Comparison of ENCODE assay signal across 10 mouse cellular contexts in the genomic region with DNA sequence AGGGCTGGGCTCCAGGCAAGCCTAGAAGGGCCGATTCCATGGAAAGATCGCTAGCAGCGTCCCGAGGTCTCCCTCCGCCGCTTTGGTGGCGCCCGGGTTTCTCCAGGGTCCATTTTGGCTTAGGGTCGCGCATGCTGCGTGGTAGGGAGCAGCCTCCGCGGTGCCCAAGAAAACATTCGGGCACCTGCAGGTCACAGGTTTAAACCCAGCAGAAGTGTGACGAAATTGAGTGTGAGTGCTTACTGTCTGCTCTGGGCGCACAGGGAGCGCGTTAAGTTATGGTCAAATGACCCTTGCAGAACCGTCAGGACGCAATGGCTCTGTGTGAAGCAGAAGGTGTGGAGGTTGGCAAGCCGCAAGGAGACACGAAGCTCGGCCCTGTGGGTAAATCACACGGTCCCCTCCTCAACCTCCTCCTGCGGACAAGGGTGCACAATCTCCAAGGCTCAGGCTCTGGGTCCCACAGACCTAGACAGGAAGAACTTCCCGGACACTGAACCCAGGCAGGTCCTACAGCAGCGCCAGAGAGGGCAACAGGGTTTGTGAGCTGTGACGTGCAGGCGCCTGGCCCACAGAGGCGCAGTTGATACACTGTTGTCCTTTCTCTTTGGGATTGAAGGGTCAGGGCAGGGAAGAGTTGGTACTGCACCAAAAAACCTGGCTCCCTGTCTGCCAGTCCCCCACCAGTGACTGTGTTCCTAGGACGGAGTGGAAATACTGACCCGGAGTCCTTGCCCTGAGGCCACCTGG. TPM values are rescaled to one million over a fixed set of nuclear protein-coding genes. Genes with fewer than 3 reads are reported as not detected.
DNase-seq lines count a peak whose midpoint lies in the region; ATAC-seq and TF ChIP-seq lines count a peak whose summit lies in the region.
"Had no signal": no experiment of that assay in that cellular context is flagged by ENCODE, and none has a peak within 500 bp of the region (broad histone marks: within the 10 kb centered on the region; RNA-seq: fewer than 3 reads in every experiment).

No protein-coding gene starts in this region.

- peak overlapping the region; percentile 42 for H3K4me2 ChIP-seq in embryonic facial prominence, embryonic 12.5 days (replicated peaks)
- H3K4me2 ChIP-seq in limb, embryonic 11.5 days (ENCODE audit: low read depth, severe bottlenecking): no peak overlapping the region
- H3K4me2 ChIP-seq: limb, embryonic 15.5 days had no signal

- H3K27me3 ChIP-seq in embryonic facial prominence, embryonic 12.5 days: peaks cover 76% of the 10 kb centered on the region
- H3K27me3 ChIP-seq in limb, embryonic 11.5 days (ENCODE audit: control insufficient read depth, insufficient read depth, low read length): peaks cover 82% of the 10 kb centered on the region
- peaks cover 40% of the 10 kb centered on the region for H3K27me3 ChIP-seq in small intestine, adult 2 months (ENCODE audit: control insufficient read depth, insufficient read depth, low read length)

- H3K36me3 ChIP-seq in embryonic facial prominence, embryonic 12.5 days: no peaks in the 10 kb centered on the region
- no peaks in the 10 kb centered on the region for H3K36me3 ChIP-seq in limb, embryonic 11.5 days (ENCODE audit: control insufficient read depth, insufficient read depth, low read length)
- H3K36me3 ChIP-seq in small intestine, adult 2 months (ENCODE audit: control insufficient read depth, insufficient read depth, low read length): no peaks in the 10 kb centered on the region; the same call in 1 of the 2 replicates
- H3K36me3 ChIP-seq: limb, embryonic 15.5 days had no signal

- WGBS in lung, adult 2 months: 15% methylated on average over 32 of the region's 32 CpGs
- 4% methylated on average over 32 of the region's 32 CpGs for WGBS in embryonic facial prominence, embryonic 12.5 days
- WGBS in limb, embryonic 11.5 days: 8% methylated on average over 32 of the region's 32 CpGs
- 9% methylated on average over 32 of the region's 32 CpGs for WGBS in small intestine, adult 2 months

- H3K4me3 ChIP-seq in lung, adult 2 months (replicated peaks; ENCODE audit: extremely low read depth, low read depth, low read length): peak overlapping the region; percentile 62
- peak overlapping the region; percentile 29 for H3K4me3 ChIP-seq in embryonic facial prominence, embryonic 12.5 days
- no peak overlapping the region for H3K4me3 ChIP-seq in limb, embryonic 11.5 days (ENCODE audit: low read depth, low read length)
- peak overlapping the region; percentile 47 for H3K4me3 ChIP-seq in small intestine, adult 2 months (ENCODE audit: low read depth, low read length)
- H3K4me3 ChIP-seq: limb, embryonic 15.5 days had no signal

- no peaks in the 10 kb centered on the region for H3K9me3 ChIP-seq in embryonic facial prominence, embryonic 12.5 days
- H3K9me3 ChIP-seq in limb, embryonic 11.5 days (ENCODE audit: control insufficient read depth, low read length): no peaks in the 10 kb centered on the region
- H3K9me3 ChIP-seq: limb, embryonic 15.5 days had no signal

- DNase-seq in lung, adult 2 months: peak; percentile 36
- no peak for DNase-seq in lung, postnatal 36 days
- DNase-seq in limb, embryonic 11.5 days (ENCODE audit: low spot score): peak; percentile 41
- DNase-seq in kidney, adult 18-20 months: no peak
- no peak for DNase-seq in thymus, postnatal 25 days
- DNase-seq: heart, adult 11 months had no signal

- ATAC-seq in embryonic facial prominence, embryonic 12.5 days (ENCODE audit: insufficient number of reproducible peaks, insufficient read depth, low FRiP score, low TSS enrichment): no peak
- no peak for ATAC-seq in limb, embryonic 11.5 days (ENCODE audit: insufficient number of reproducible peaks, low FRiP score, low TSS enrichment, low read depth)
- ATAC-seq: inflammation-experienced regulatory T-cells, adult 6 months had no signal

- H3K9ac ChIP-seq in embryonic facial prominence, embryonic 12.5 days: peak overlapping the region; percentile 53
- H3K9ac ChIP-seq in limb, embryonic 11.5 days (ENCODE audit: low read length): no peak overlapping the region
- H3K9ac ChIP-seq: limb, embryonic 15.5 days had no signal

- TF ChIP-seq CTCF in lung, adult 2 months (IDR thresholded peaks at IDR 0.05; ENCODE audit: insufficient read depth, low read length): no peak
- TF ChIP-seq CTCF in small intestine, adult 2 months (IDR thresholded peaks at IDR 0.05; ENCODE audit: extremely low read depth, insufficient read length, insufficient replicate concordance, low read depth, low read length): no peak

- H3K4me1 ChIP-seq in lung, adult 2 months (ENCODE audit: control insufficient read depth, insufficient read depth, low read length): peaks cover 13% of the 10 kb centered on the region; the same call in 1 of the 2 replicates
- peaks cover 12% of the 10 kb centered on the region for H3K4me1 ChIP-seq in embryonic facial prominence, embryonic 12.5 days
- 0 out of 2 replicates have a peak, but pooled peaks cover 2% of the 10 kb centered on the region for H3K4me1 ChIP-seq in limb, embryonic 11.5 days (ENCODE audit: control insufficient read depth, insufficient read depth, low read length)
- H3K4me1 ChIP-seq in small intestine, adult 2 months (ENCODE audit: control insufficient read depth, insufficient read depth, insufficient read length, low read length): peaks cover 2% of the 10 kb centered on the region

- no peak; the same call in 1 of the 2 replicates for TF ChIP-seq POLR2A in lung, adult 2 months (IDR thresholded peaks at IDR 0.05; ENCODE audit: borderline replicate concordance, extremely low read depth, low read depth, low read length)
- TF ChIP-seq POLR2A in small intestine, adult 2 months (IDR thresholded peaks at IDR 0.05; ENCODE audit: low read depth, low read length): no peak

- H3K27ac ChIP-seq in embryonic facial prominence, embryonic 12.5 days: no peak overlapping the region
- H3K27ac ChIP-seq in limb, embryonic 11.5 days (replicated peaks; ENCODE audit: low read depth, low read length): no peak overlapping the region
- H3K27ac ChIP-seq in small intestine, adult 2 months (ENCODE audit: insufficient read depth, low read depth, low read length): peak overlapping the region; percentile 66
- H3K27ac ChIP-seq: limb, embryonic 15.5 days had no signal

RNA-seq across cellular contexts. Expression of a gene that starts 5.6 kb away (rescaled TPM):
- 194 and 406 TPM in 2 replicates for polyA plus RNA-seq in lung, adult 2 months (2012; rRNA removed)
- polyA plus RNA-seq in embryonic facial prominence, embryonic 12.5 days (2016; fragmentation: Nextera tagmentation; extraction: Ambion mirVana): 35.0 and 35.9 TPM in 2 replicates
- polyA plus RNA-seq in limb, embryonic 11.5 days (2014; fragmentation: Nextera tagmentation; extraction: Ambion mirVana): 0.27 and 0.65 TPM in 2 replicates
- polyA plus RNA-seq in small intestine, adult 2 months (2012; rRNA removed): 28.2 and 49.6 TPM in 2 replicates

RNA-seq across cellular contexts. Expression of a gene that starts 18.4 kb away (rescaled TPM):
- polyA plus RNA-seq in lung, adult 2 months (2012; rRNA removed): 44.7 and 51.6 TPM in 2 replicates
- 66.9 and 75.0 TPM in 2 replicates for polyA plus RNA-seq in embryonic facial prominence, embryonic 12.5 days (2016; fragmentation: Nextera tagmentation; extraction: Ambion mirVana)
- 61.9 and 64.6 TPM in 2 replicates for polyA plus RNA-seq in limb, embryonic 11.5 days (2014; fragmentation: Nextera tagmentation; extraction: Ambion mirVana)
- polyA plus RNA-seq in small intestine, adult 2 months (2012; rRNA removed): 22.6 and 23.4 TPM in 2 replicates

RNA-seq across cellular contexts. Expression of a gene that starts 26.2 kb away (rescaled TPM):
- polyA plus RNA-seq in lung, adult 2 months (2012; rRNA removed): 1.4 and 1.6 TPM in 2 replicates
- 26.8 and 29.8 TPM in 2 replicates for polyA plus RNA-seq in embryonic facial prominence, embryonic 12.5 days (2016; fragmentation: Nextera tagmentation; extraction: Ambion mirVana)
- 3.2 and 4.2 TPM in 2 replicates for polyA plus RNA-seq in limb, embryonic 11.5 days (2014; fragmentation: Nextera tagmentation; extraction: Ambion mirVana)
- 0.53 and 0.63 TPM in 2 replicates for polyA plus RNA-seq in small intestine, adult 2 months (2012; rRNA removed)
- polyA plus RNA-seq: inflammation-experienced regulatory T-cells, adult 6 months had no signal

RNA-seq across cellular contexts. Expression of a gene that starts 37.9 kb away (rescaled TPM):
- polyA plus RNA-seq in lung, adult 2 months (2012; rRNA removed): 2.5 and 3.0 TPM in 2 replicates
- 4.6 and 5.2 TPM in 2 replicates for polyA plus RNA-seq in embryonic facial prominence, embryonic 12.5 days (2016; fragmentation: Nextera tagmentation; extraction: Ambion mirVana)
- polyA plus RNA-seq in limb, embryonic 11.5 days (2014; fragmentation: Nextera tagmentation; extraction: Ambion mirVana): 0.07 TPM in 1 of 2 replicates, not detected in the other
- 3.0 and 7.9 TPM in 2 replicates for polyA plus RNA-seq in small intestine, adult 2 months (2012; rRNA removed)
- polyA plus RNA-seq: inflammation-experienced regulatory T-cells, adult 6 months had no signal

Comparison
In these comparisons a context has a peak if more than half of its experiments do, and no peak if none do; other contexts are left out.
1. DNase-seq: peak in lung, adult 2 months (single experiment) and limb, embryonic 11.5 days (single experiment); none in lung, postnatal 36 days (single experiment), kidney, adult 18-20 months (single experiment) and thymus, postnatal 25 days (single experiment).
2. RNA of a gene that starts 5.6 kb away (polyA plus RNA-seq): 194 to 406 TPM in lung, adult 2 months, 28.2 to 49.6 TPM in small intestine, adult 2 months and 35.0 to 35.9 TPM in embryonic facial prominence, embryonic 12.5 days; 0.27 to 0.65 TPM in limb, embryonic 11.5 days; every median in the first group is over 10 times any median in the second.